Mouse (Mus musculus) cerebellum, postnatal 14 days (tissue): ENCODE measurements around the gene Mre11a.

Experiments
- DNase-seq, 2 experiments: peaks; one replicate each; pipeline ENCODE4 v3.0.0; 2021; ENCODE audit warnings: mixed read lengths in 2 of 2

The Mre11a gene

GRCm38 (mm10) chr9:14784039-14785002 lies at the start of gene Mre11a, which contains the start of gene Ankrd49:
Mre11a (plus strand) TSS chr9:14784654.
Ankrd49 (minus strand) TSS chr9:14784856.
- DNase-seq = peak; percentile 91 to 94

DNA sequence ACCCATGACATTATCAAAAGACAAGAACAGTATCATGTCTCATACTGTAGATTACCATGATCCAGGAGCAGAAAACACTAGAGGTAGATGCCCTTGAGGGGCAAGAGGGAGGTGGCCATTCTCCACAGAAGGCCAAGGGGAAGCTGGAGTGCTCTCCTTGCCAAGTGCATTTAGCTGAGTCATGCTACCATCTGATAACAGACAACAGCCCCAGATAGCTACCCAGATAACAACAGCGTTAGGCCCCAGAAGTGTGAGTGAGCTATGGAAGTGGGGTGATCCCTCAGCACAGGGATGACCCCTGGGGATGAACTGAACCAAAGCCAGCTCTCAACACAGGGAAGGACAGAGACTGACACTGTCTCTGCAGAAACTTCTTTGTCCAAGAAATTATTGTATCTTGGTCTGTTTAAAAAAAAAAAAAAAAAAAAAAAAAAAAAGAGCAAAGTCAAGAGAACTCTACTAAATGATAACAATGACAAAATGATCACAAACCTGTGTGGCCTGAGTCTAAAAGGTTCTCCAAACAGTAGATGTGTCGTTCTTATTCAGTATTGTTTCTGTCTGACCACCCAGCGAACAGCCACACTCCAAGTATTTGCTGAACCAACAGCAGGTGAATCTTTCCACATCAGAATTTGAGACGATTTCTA lies 44.8 kb upstream of the Mre11a start:
- no peak for DNase-seq

DNA sequence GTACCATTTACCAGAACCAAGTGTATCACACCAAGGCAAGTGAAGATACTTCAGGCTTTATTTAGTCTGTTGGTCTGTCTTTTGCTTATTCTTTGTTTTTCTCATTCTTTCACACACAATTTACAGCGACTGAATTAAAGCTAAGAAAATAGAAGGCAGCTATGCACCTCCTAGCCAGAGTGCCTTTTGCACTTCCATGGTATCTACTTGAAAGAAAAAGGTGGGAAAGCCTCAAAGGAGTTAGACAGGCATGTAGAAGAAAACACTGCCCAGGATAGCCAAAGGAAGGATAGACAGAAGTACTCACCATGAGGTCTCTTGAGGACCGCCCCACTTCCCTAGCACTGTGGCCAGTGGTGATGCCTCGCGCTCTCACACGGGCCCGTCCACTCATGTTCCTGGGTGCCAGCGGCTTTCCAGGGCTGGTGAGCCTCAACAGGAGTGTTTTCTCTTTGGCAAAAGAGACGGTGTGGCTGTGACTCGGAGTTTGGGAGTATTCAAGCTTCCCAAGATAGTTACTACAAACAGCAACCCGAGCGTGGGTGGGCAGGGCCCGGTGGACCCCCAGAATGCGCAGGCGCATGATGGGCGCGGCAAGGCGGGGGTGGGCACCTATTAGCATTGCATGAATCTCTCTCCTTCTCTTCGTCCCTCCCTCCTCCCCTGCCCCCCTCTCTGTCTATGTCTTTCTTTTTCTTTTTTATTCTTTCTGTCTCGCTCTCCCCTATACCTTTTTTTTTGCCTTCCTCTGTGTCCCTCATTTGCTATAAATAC lies 44.1 kb upstream of the Mre11a start, which contains the start of gene Piwil4:
Gene Piwil4, minus strand, starts transcription at position 583 of the 774 bp plus-strand sequence.
- no peak for DNase-seq

GRCm38 (mm10) chr9:14750901-14751502 lies 33.5 kb upstream of the Mre11a start:
- peak; percentile 20 to 47 for DNase-seq

GRCm38 (mm10) chr9:14751503-14752000 lies 32.9 kb upstream of the Mre11a start:
- peak; percentile 4 to 15 for DNase-seq

GRCm38 (mm10) chr9:14752001-14752522 lies 32.4 kb upstream of the Mre11a start, which contains the start of gene Fut4:
Fut4 (minus strand) TSS chr9:14752393.
- DNase-seq = peak in 1 of 2 experiments; percentile 22

- DNase-seq = no peak
These were observed 30.5 kb upstream of the Mre11a start for GRCm38 (mm10) chr9:14753947-14754346.

- DNase-seq = no peak
These were observed 30.0 kb upstream of the Mre11a start for GRCm38 (mm10) chr9:14754469-14754868.

GRCm38 (mm10) chr9:14758590-14758989 lies 25.9 kb upstream of the Mre11a start:
- no peak for DNase-seq

GRCm38 (mm10) chr9:14759261-14759660 lies 25.2 kb upstream of the Mre11a start:
- DNase-seq = no peak

DNA sequence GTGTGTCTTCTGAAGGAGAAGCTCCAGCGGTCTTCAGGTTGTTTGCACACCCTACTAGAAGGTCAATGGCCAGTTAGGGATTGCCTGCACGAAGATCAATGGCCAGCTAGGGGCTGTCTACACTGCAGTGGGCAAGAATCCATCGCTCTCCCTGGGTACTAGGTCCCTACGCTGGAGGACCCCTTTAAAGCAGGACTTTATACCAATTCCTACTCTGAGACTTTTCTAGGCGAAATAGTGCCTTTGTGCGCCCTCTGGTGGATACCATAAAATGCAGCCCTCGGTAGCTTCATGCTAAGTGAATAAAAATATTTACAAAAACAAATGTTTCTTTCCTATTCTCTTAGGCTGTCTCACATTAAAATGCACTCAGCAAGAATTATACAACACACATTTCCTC lies 19.7 kb upstream of the Mre11a start:
- DNase-seq = peak; percentile 60 to 73

DNA sequence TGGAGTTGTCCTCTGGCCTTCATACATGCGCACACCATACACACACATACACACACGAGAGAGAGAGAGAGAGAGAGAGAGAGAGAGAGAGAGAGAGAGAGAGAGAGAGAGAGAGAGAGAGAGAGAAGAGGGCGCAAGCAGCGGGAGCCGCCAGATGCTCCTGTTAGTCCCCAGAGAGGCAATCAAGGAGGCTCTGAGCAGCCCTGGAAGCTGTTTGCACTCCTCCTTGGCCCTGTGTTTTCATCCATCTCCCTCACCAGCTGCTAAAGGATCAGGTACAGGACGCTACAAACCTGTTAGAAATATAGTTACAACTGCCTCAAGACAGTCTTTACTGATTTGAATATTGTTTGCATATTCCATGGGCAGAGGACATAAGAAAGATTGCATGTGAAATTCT lies 14.6 kb upstream of the Mre11a start:
- DNase-seq = no peak

- DNase-seq = no peak
These were observed 13.5 kb upstream of the Mre11a start, which contains the start of gene 1700012B09Rik for GRCm38 (mm10) chr9:14770803-14771471. 1700012B09Rik (minus strand) TSS chr9:14771030.

DNA sequence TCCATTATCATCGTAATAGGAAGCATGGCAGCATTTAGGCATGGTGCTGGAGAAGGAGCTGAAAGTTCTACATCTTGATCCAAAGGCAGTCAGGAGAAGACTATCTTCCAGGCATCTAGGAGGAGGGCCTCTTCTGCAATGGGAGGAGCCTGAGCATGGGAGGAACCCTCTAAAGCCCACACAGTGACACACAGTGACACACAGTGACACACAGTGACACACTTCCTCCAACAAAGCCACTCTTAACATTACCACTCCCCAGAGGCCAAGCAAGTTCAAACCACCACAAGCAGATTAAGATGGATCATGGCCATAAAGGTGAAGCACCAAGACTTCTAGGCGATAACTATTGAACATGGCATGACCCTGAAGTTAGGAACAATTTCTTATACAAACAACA lies 12.4 kb upstream of the Mre11a start:
- DNase-seq = no peak

DNA sequence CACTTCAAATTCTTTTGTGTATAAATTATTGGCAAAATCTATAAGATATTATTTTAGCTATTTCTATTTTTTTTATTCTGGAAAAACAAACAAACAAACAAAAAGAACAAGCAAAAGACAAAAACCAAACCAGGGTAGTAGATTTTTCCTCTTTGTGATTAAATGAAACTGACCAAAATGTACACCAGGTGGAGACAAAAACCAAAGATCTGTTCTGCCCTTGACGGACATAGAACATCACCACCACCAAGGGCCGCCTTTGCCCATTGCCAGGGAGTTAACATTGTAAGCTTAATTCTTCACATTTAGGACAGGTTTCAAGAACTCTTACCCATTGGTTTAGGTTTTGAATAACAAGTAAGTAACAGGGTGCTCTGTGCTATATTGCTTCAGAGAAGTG lies 10.6 kb upstream of the Mre11a start:
- peak; percentile 18 to 25 for DNase-seq

DNA sequence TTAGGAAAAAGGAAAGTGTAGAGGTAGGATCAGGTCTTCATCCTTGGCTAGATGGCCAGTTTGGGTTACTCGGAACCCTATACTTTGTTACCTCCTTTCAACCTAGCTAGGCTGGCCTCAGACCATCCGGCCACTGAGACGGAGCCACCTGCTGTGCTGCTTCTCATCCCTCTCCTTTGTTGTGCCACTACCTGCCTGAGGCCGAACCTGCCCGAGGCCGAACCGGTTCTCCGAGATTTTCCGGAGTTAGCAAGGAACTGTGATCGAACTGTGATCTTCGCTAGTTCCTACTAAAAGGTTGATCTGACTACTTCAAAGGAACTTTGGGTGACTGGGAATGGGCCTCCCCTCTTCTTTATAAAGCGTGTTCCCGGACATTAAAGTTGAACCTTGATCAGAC lies 6.1 kb upstream of the Mre11a start:
- DNase-seq = no peak

GRCm38 (mm10) chr9:14787356-14787755 lies 2.9 kb downstream of the Mre11a start:
- DNase-seq = no peak

GRCm38 (mm10) chr9:14805714-14806113 lies 21.3 kb downstream of the Mre11a start:
- no peak for DNase-seq

DNA sequence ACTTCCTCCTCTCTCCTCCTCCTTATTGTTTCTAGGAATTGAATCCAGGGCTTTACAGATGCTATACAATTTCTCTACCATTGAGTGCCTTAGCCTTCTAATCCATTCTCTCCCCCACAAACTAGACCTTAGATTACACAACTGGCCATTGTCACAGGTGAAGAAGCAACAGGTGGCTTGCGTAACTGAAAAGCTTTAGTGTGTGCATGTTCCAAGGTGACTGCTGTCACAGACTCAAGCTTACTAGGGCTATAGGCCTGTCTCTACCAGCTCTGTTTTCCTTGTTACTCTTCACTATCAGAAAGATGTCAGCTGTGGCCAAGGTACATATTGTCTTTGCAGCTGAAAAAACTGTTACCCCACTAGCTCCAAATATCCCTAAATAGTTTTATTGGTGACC lies 22.3 kb downstream of the Mre11a start:
- DNase-seq = no peak

- no peak for DNase-seq
These were observed 25.7 kb downstream of the Mre11a start for GRCm38 (mm10) chr9:14810111-14810510.

GRCm38 (mm10) chr9:14821396-14821795 lies 36.9 kb downstream of the Mre11a start:
- no peak for DNase-seq
